Mouse (Mus musculus): ENCODE data around the gene Fam107b.
A peak's percentile ranks its signal among the peaks of the same experiment; 100 is the strongest.
"Not testable (repeated sequence)": the region's sequence is repeated elsewhere in the genome, so short reads cannot be mapped to it uniquely, and the experiment has no call there.

The Fam107b gene

GRCm38 (mm10) chr2:3659300-3659910 lies 89.1 kb downstream of the Fam107b start:
- peak; percentile 25 for DNase-seq

GRCm38 (mm10) chr2:3664086-3664485 lies 93.8 kb downstream of the Fam107b start:
- DNase-seq: no peak

GRCm38 (mm10) chr2:3668682-3669081 lies 98.4 kb downstream of the Fam107b start:
- peak; percentile 49 for DNase-seq

GRCm38 (mm10) chr2:3669646-3670045 lies 99.4 kb downstream of the Fam107b start:
- DNase-seq: no peak

GRCm38 (mm10) chr2:3672654-3673367 lies 102.5 kb downstream of the Fam107b start:
- DNase-seq: no peak

- DNase-seq: no peak
Measured at GRCm38 (mm10) chr2:3675481-3675880, 105.2 kb downstream of the Fam107b start.

- no peak for DNase-seq
Measured at GRCm38 (mm10) chr2:3682699-3683098, 112.4 kb downstream of the Fam107b start.

- DNase-seq: no peak
Measured at GRCm38 (mm10) chr2:3683343-3683742, 113.1 kb downstream of the Fam107b start.

GRCm38 (mm10) chr2:3683751-3684229 lies 113.5 kb downstream of the Fam107b start:
- DNase-seq: no peak

- no peak for DNase-seq
Measured at GRCm38 (mm10) chr2:3690221-3690620, 119.9 kb downstream of the Fam107b start.

- DNase-seq: no peak
Measured at GRCm38 (mm10) chr2:3692833-3693232, 122.5 kb downstream of the Fam107b start.

- DNase-seq: no peak
Measured at GRCm38 (mm10) chr2:3695900-3696299, 125.6 kb downstream of the Fam107b start.

- no peak for DNase-seq
Measured at GRCm38 (mm10) chr2:3700368-3700767, 130.1 kb downstream of the Fam107b start.

- DNase-seq: no peak
Measured at GRCm38 (mm10) chr2:3702640-3703190, 132.4 kb downstream of the Fam107b start.

- DNase-seq: no peak
Measured at GRCm38 (mm10) chr2:3703806-3704205, 133.5 kb downstream of the Fam107b start.

GRCm38 (mm10) chr2:3704311-3705162 lies 134.2 kb downstream of the Fam107b start:
- no peak for DNase-seq

- DNase-seq: not testable (repeated sequence)
Measured at GRCm38 (mm10) chr2:3705283-3705682, 135.0 kb downstream of the Fam107b start.

- DNase-seq: no peak
Measured at GRCm38 (mm10) chr2:3707236-3707635, 136.9 kb downstream of the Fam107b start.

GRCm38 (mm10) chr2:3708621-3709020 lies 138.3 kb downstream of the Fam107b start:
- no peak for DNase-seq

- DNase-seq: no peak
Measured at GRCm38 (mm10) chr2:3709882-3710281, 139.6 kb downstream of the Fam107b start.

- DNase-seq: no peak
Measured at GRCm38 (mm10) chr2:3710521-3710920, 140.2 kb downstream of the Fam107b start.

- DNase-seq: no peak
Measured at GRCm38 (mm10) chr2:3712369-3713042, 142.2 kb downstream of the Fam107b start.

Data from thymus, postnatal 14 days (tissue).